Mouse (Mus musculus): ENCODE results near the gene Ttc7. TPM values are rescaled to one million over a fixed set of nuclear protein-coding genes. Genes with fewer than 3 reads are reported as not detected.
A peak's percentile ranks its signal among the peaks of the same experiment; 100 is the strongest.

Gene Ttc7
- polyA plus RNA-seq, 1 experiment from 2014 or later, result 7.6 TPM

DNA sequence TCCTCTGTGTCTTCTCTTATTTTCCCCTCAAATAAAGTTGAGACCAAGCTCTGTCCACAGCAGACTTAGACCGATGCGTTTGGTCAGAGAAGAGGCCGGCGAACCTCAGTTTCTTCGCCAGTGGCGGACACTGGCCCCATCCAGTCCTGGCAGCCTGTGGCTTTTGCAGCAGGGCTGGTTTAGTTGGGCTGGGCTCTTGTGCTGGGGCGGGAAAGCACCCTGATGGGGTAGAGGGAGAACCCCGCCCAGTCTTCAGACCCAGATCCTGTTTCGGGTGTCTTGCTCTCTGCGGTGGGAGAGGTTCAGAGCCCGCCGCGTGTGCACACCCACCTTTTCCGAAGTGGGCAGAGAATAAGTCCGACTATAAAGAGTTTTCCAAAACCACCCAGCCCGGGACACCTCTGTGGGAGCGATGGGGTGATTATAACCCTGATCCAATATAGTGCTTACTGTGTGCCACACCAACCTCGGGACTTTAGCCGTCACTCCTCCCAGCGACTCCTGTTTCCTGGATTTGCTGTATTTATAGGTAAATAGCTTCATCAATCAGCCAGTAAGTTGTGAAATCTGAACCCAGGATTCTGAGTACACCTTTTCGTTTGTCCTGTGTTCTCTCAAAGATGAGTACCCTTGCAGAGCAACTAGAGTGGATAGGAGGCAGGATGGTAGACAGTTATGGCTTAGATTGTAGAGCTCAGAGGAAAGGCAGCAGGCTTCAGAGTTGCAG is 1.2 kb downstream of the Ttc7 start:
- H3K36me3 ChIP-seq (ENCODE audit: control insufficient read depth, insufficient read depth), result no peaks in the 10 kb centered on the region
- H3K9me3 ChIP-seq (replicated peaks; ENCODE audit: control insufficient read depth, low read length), result no peaks in the 10 kb centered on the region
- H3K9ac ChIP-seq (ENCODE audit: low read depth, low read length), result peak overlapping the region; percentile 81
- peaks cover 43% of the 10 kb centered on the region for H3K4me1 ChIP-seq (ENCODE audit: control insufficient read depth, low read depth, low read length)
- 9% methylated on average over 21 of the region's 21 CpGs for WGBS (ENCODE audit: insufficient replicate concordance)
- H3K27me3 ChIP-seq (ENCODE audit: control insufficient read depth, insufficient read depth, low read depth, low read length), result no peaks in the 10 kb centered on the region
- H3K4me2 ChIP-seq (ENCODE audit: low read depth, low read length), result peak overlapping the region; percentile 100
- H3K4me3 ChIP-seq (ENCODE audit: low read depth, low read length), result peak overlapping the region; percentile 87
- no peak for ATAC-seq (ENCODE audit: low read depth)
- H3K27ac ChIP-seq (ENCODE audit: low read length), result peak overlapping the region; percentile 96

DNA sequence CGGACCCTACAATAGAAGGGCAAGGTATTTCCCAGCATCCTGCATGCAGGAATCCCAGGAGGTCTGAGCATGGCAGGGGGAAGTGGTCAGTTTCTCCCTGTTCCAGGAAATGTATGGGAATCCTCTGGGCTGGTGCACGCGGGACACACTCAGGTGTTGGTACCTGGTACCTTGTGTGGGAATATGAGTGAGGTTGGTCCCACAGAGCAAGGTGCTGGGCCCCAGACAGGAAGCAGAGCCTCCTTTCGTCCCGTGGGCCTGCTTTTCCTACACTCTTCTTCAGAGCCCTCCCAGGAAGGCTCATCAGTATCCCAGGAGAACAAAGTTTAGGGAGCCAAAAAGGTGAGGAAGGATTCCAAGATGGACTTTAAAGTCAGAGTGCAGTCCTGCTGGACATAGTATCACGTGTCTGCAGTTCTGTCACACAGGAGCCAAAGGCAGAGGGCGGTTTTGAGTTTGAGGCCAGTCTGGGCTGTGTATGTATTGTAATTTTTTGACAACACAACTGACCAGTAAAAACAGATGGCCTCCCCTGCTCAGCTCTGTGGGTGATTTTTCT is 1.9 kb downstream of the Ttc7 start:
- Histone ChIP-seq H3K27ac (ENCODE audit: low read length) (no peak overlapping the region), H3K27me3 (ENCODE audit: control insufficient read depth, insufficient read depth, low read depth, low read length) (no peaks in the 10 kb centered on the region), H3K4me1 (ENCODE audit: control insufficient read depth, low read depth, low read length) (peaks cover 43% of the 10 kb centered on the region), H3K4me2 (ENCODE audit: low read depth, low read length) (peak overlapping the region; percentile 100), H3K4me3 (ENCODE audit: low read depth, low read length) (peak overlapping the region; percentile 87), H3K9ac (ENCODE audit: low read depth, low read length) (no peak overlapping the region), H3K36me3 (ENCODE audit: control insufficient read depth, insufficient read depth) (no peaks in the 10 kb centered on the region), H3K9me3 (replicated peaks; ENCODE audit: control insufficient read depth, low read length) (no peaks in the 10 kb centered on the region)
- no peak for ATAC-seq (ENCODE audit: low read depth)
- WGBS (ENCODE audit: insufficient replicate concordance), result 76% methylated on average over 7 of the region's 7 CpGs

DNA sequence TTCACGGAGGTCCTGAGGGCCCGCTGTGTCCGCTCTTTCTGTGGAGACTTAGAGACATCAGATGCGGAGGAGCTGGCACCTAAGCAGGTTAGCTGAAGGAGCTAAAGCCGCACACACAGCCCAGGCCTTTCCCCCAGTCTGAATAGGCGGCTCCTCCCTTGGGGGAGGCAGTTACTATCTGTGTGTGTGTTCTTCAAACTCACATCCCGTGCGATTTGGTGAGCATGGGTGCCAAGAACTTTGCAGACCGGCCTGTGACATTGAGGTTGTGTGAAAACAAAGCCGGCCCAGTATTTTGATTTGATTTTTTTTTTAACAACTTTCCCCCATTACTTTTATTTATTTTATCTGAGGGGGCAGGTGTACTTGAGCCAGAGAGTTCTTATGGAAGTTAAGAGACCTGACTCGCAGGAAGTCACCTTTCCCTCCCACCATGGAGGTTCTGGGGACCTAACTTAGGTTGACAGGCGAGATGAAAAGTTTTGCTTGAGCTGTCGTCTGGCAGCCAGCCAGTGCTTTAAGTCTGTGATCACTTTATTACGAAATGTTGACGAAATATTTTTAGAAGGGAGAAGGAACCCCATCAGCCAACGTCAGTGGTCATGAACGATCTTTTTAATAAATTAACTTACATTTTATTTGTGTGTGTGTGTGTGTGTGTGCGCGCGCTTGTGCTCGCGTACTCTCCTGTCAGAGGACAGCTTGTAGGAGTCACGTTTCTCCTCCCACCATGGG is 3.2 kb downstream of the Ttc7 start:
- H3K36me3 ChIP-seq (ENCODE audit: control insufficient read depth, insufficient read depth), result no peaks in the 10 kb centered on the region
- ATAC-seq (ENCODE audit: low read depth), result no peak
- WGBS (ENCODE audit: insufficient replicate concordance), result 67% methylated on average over 23 of the region's 23 CpGs
- H3K27me3 ChIP-seq (ENCODE audit: control insufficient read depth, insufficient read depth, low read depth, low read length), result no peaks in the 10 kb centered on the region
- no peak overlapping the region for H3K27ac ChIP-seq (ENCODE audit: low read length)
- no peak overlapping the region for H3K4me3 ChIP-seq (ENCODE audit: low read depth, low read length)
- H3K4me1 ChIP-seq (ENCODE audit: control insufficient read depth, low read depth, low read length), result peaks cover 43% of the 10 kb centered on the region
- no peak overlapping the region for H3K4me2 ChIP-seq (ENCODE audit: low read depth, low read length)
- H3K9me3 ChIP-seq (replicated peaks; ENCODE audit: control insufficient read depth, low read length), result no peaks in the 10 kb centered on the region
- H3K9ac ChIP-seq (ENCODE audit: low read depth, low read length), result no peak overlapping the region

DNA sequence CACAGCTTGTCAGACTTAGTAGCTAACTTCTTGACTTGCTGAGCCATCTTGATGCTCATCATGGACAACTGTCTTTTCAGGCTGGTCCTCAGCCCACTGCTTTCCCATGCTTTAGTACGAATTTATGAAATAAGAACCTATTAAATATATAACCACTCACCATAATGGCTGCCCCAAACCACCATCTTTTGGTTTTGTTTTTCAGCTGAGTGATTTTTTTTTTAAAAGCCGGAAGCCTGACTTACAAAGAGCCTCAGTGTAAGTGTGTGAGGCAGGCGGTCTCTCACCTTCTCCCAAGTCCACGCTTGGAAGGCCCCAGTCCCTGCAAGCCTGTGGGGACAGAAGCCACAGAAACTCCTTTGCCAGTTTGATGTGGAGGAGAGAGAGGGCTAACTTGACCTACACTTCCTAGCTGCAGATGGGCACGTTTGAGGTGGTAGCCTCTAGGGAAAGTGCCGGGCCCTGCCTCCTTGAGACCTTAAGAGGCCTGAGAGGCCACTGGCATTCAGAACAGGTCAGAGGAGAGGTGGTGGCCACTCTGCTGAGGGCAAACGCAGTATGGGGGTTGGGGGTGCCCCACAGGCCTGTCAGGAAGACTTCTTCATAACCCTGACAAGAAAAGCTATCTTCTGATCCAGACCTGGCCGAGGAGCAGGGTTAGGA is 3.9 kb downstream of the Ttc7 start:
- no peak overlapping the region for H3K4me3 ChIP-seq (ENCODE audit: low read depth, low read length)
- H3K27me3 ChIP-seq (ENCODE audit: control insufficient read depth, insufficient read depth, low read depth, low read length), result no peaks in the 10 kb centered on the region
- H3K4me2 ChIP-seq (ENCODE audit: low read depth, low read length), result no peak overlapping the region
- no peaks in the 10 kb centered on the region for H3K36me3 ChIP-seq (ENCODE audit: control insufficient read depth, insufficient read depth)
- no peaks in the 10 kb centered on the region for H3K9me3 ChIP-seq (replicated peaks; ENCODE audit: control insufficient read depth, low read length)
- peaks cover 39% of the 10 kb centered on the region for H3K4me1 ChIP-seq (ENCODE audit: control insufficient read depth, low read depth, low read length)
- no peak overlapping the region for H3K27ac ChIP-seq (ENCODE audit: low read length)
- 67% methylated on average over 8 of the region's 8 CpGs for WGBS (ENCODE audit: insufficient replicate concordance)
- no peak for ATAC-seq (ENCODE audit: low read depth)
- H3K9ac ChIP-seq (ENCODE audit: low read depth, low read length), result no peak overlapping the region

DNA sequence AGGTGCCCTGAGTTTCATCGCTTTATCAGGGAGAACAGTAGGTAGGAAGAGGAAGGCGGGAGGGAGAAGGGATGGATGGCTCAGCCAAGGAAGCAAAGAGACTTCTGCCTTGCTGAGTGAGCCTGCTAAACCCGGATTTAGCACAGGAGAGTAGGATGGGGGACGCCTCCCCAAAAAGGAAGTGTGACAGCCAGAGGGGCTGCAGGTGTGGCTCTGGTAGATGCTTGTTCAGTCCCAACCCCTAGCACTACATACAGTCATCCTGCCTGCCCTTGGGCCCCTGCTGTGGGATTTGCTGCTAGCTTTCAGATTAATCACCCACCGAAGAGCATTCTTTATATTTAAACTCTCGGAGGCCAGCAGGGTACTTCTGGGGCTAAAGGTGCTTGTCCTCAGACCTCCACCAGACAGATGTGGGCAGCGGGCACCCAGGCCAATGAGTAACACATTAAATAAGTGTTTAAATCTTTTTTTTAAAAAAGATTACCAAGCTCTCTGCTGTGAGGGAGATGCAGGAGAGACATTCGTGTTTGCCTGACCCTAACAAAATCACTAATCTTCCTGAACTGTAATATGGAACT is 4.6 kb downstream of the Ttc7 start:
- WGBS (ENCODE audit: insufficient replicate concordance), result 67% methylated on average over 8 of the region's 8 CpGs
- no peak overlapping the region for H3K4me3 ChIP-seq (ENCODE audit: low read depth, low read length)
- no peak overlapping the region for H3K27ac ChIP-seq (ENCODE audit: low read length)
- no peak for ATAC-seq (ENCODE audit: low read depth)
- H3K4me1 ChIP-seq (ENCODE audit: control insufficient read depth, low read depth, low read length), result peaks cover 35% of the 10 kb centered on the region
- H3K27me3 ChIP-seq (ENCODE audit: control insufficient read depth, insufficient read depth, low read depth, low read length), result no peaks in the 10 kb centered on the region
- no peak overlapping the region for H3K9ac ChIP-seq (ENCODE audit: low read depth, low read length)
- no peaks in the 10 kb centered on the region for H3K36me3 ChIP-seq (ENCODE audit: control insufficient read depth, insufficient read depth)
- no peaks in the 10 kb centered on the region for H3K9me3 ChIP-seq (replicated peaks; ENCODE audit: control insufficient read depth, low read length)
- H3K4me2 ChIP-seq (ENCODE audit: low read depth, low read length), result no peak overlapping the region

DNA sequence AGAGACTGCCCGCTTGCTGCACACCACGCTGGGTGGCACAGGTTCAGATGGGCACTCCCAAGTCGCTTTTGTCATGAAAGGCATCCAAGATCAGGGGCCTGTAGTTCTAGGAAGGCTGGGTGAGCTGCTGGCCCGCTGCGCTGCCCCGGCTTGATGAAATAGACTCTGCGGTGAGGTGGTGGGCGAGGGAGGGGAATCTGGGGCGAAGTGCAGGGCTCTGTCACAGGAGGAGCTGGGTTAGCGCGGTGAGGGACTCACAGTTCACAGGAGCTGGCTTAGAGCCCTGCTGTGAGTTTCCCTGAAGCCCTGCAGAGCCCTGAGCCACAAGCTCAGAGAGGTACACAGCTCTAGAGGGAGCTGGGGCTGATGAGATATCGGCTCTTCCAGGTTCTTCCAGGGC is 5.4 kb downstream of the Ttc7 start:
- Histone ChIP-seq H3K9me3 (replicated peaks; ENCODE audit: control insufficient read depth, low read length) (no peaks in the 10 kb centered on the region), H3K4me2 (ENCODE audit: low read depth, low read length) (no peak overlapping the region), H3K27me3 (ENCODE audit: control insufficient read depth, insufficient read depth, low read depth, low read length) (no peaks in the 10 kb centered on the region), H3K9ac (ENCODE audit: low read depth, low read length) (0 out of 2 replicates have a peak overlapping the region, but pooled peaks have one; percentile 12), H3K36me3 (ENCODE audit: control insufficient read depth, insufficient read depth) (peaks cover 7% of the 10 kb centered on the region), H3K4me3 (ENCODE audit: low read depth, low read length) (no peak overlapping the region), H3K4me1 (ENCODE audit: control insufficient read depth, low read depth, low read length) (peaks cover 32% of the 10 kb centered on the region), H3K27ac (ENCODE audit: low read length) (peak overlapping the region; percentile 6; the same call in 1 of the 2 replicates)
- WGBS (ENCODE audit: insufficient replicate concordance), result 68% methylated on average over 12 of the region's 12 CpGs
- no peak for ATAC-seq (ENCODE audit: low read depth)

DNA sequence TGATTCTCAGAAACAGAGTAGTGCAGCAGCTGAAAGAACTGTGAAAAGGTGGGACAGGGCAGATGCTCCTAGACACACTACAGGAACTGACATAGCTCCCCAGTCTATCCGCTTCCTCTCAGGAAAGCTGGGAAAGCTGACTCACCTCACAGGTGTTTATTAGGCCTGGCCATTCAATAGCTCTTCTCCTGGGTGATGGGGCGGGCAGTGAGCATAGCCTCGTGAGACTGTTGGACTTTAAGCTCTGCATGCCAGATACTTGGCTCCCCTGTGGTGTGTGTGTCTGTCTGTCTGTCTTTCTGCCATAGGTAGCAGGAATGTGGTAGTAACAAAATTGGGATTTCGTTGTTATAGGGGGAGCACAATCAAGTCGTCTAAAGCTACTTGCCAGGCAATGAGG is 6.7 kb downstream of the Ttc7 start:
- peaks cover 23% of the 10 kb centered on the region for H3K4me1 ChIP-seq (ENCODE audit: control insufficient read depth, low read depth, low read length)
- H3K4me3 ChIP-seq (ENCODE audit: low read depth, low read length), result no peak overlapping the region
- ATAC-seq (ENCODE audit: low read depth), result no peak
- 63% methylated on average over 5 of the region's 5 CpGs for WGBS (ENCODE audit: insufficient replicate concordance)
- H3K9ac ChIP-seq (ENCODE audit: low read depth, low read length), result no peak overlapping the region
- H3K36me3 ChIP-seq (ENCODE audit: control insufficient read depth, insufficient read depth), result peaks cover 11% of the 10 kb centered on the region
- no peaks in the 10 kb centered on the region for H3K9me3 ChIP-seq (replicated peaks; ENCODE audit: control insufficient read depth, low read length)
- H3K27me3 ChIP-seq (ENCODE audit: control insufficient read depth, insufficient read depth, low read depth, low read length), result no peaks in the 10 kb centered on the region
- no peak overlapping the region for H3K27ac ChIP-seq (ENCODE audit: low read length)
- H3K4me2 ChIP-seq (ENCODE audit: low read depth, low read length), result no peak overlapping the region

DNA sequence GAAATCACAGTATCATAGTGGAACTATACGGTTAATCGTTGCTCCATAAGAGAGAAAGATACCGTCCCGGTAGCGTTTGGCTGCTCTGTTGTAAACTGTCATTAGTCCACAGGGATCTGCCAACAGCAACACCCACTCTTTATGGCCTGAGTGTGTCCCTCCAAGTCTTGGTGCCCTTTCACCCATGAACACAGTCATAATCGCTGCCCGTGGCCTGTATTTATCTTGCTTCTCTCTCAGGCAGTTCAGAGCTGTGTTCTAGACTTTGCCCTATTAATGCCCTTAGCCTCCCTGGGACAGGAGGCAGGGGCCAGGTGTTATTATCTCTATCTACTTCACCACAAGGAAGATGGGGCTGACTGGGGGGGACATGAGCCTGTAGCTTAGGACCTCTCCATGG is 8.4 kb downstream of the Ttc7 start:
- H3K27me3 ChIP-seq (ENCODE audit: control insufficient read depth, insufficient read depth, low read depth, low read length), result no peaks in the 10 kb centered on the region
- peaks cover 14% of the 10 kb centered on the region for H3K36me3 ChIP-seq (ENCODE audit: control insufficient read depth, insufficient read depth)
- WGBS (ENCODE audit: insufficient replicate concordance), result 74% methylated on average over 7 of the region's 7 CpGs
- no peak overlapping the region for H3K4me2 ChIP-seq (ENCODE audit: low read depth, low read length)
- peak; percentile 46; the same call in 1 of the 2 replicates for ATAC-seq (ENCODE audit: low read depth)
- H3K9me3 ChIP-seq (replicated peaks; ENCODE audit: control insufficient read depth, low read length), result no peaks in the 10 kb centered on the region
- no peak overlapping the region for H3K27ac ChIP-seq (ENCODE audit: low read length)
- peaks cover 18% of the 10 kb centered on the region for H3K4me1 ChIP-seq (ENCODE audit: control insufficient read depth, low read depth, low read length)
- H3K9ac ChIP-seq (ENCODE audit: low read depth, low read length), result no peak overlapping the region
- H3K4me3 ChIP-seq (ENCODE audit: low read depth, low read length), result no peak overlapping the region
